Mouse (Mus musculus) kidney, postnatal 10 days (tissue): ENCODE results near the gene Tmprss11g.

Experiments
- DNase-seq: peaks from one replicate; pipeline ENCODE4 v3.0.0; 2021; ENCODE audit warnings: mixed read lengths

The Tmprss11g gene

DNA sequence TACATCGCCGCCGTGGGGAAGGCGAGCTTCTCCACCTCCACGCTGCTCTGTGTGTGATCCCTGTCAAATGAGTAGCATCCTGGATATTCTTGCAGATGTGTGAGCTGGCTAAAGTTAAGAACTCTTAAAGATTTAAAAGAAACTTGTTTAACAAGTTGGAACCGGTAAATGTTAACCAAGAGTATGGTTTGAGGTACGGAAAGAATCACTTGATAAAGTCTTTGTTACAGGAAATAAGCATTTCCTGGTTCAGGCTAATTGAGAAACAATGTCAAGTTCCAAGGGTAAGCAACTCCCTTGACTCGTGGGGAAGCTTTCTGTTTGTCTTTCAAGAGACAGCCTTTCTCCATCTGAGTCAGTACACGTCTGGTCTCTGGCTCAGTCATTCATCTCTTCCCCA lies at the start of gene Tmprss11g:
TSS of gene Tmprss11g (minus strand) at position 101 of the 400 bp plus-strand sequence.
- DNase-seq, result no peak

DNA sequence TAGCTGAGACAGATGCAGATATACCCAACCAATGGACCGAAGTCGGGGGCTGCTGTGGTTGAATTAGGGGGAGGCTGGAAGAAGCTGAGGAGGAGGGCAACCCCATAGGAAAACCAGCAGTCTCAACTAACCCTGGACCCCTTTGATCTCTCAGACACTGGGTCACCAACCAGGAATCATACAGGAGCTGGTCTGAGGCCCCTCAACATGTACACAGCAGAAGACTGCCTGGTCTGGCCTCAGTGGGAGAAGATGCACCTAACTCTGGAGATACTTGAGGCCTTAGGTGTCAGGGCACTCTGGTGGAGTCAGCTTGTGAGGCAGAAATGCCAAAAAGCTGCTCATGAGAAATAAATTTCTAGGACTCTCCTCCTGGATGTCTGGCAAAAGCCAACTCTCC lies 28.3 kb upstream of the Tmprss11g start:
- no peak for DNase-seq

GRCm38 (mm10) chr5:86540601-86541000 lies 22.2 kb upstream of the Tmprss11g start:
- DNase-seq, result no peak

DNA sequence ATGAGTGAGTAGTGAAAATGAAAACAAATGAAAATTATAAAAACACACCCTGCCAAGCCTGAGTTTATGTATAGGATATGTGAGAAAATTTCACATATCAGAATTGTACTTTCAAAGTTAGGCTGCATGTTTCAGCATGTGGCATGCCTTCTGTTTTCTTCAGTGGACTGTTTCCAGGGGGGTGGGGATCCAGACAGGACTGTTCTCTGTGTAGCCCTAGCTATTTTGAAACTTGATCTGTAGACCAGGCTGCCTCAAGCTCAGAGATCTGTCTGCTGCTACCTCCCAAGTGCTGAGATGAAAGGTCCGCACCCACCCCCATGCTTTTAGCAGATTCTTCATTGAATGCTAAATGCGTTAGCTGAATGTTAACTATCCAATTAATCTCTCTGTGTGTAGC lies 10.3 kb upstream of the Tmprss11g start:
- DNase-seq, result no peak

DNA sequence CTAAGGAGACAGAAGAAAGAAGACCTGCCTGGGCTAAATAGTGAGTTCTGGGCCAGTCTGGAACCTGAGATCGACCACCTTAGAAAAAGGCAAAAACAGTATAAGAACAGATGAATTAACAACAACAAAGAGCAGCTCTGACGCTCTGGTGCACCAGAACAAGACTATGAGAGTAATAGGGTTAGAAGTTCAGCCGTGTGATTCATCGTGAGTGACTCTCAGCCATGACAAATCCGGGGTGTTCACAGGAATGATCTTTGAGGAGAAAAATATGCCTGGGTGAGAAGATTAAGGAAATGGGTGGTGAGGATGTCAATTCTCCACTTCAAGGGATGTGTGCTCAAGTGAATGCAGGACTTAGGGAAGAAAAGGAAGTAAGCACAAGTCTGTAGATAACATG lies 6.9 kb downstream of the Tmprss11g start:
- no peak for DNase-seq

DNA sequence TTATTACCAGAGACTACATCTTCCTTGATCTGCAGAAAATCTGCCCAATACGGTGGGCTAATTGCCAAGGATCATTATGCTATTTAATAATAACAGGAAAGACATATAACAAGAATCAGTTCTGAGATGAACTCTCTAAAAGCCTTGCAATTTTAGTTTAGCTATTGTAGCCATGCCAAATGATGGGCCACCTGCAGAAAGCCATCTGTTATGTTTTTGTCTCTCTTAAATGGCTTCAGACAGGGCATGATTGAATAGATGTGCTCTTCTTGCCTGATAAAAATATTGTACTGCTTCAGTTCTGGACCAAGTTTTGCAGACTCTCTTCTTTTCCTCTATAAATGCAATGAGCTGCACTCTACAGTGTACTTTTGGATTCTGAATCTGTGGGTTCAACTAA lies 24.9 kb downstream of the Tmprss11g start:
- no peak for DNase-seq

- DNase-seq, result no peak
These were observed 35.8 kb downstream of the Tmprss11g start for GRCm38 (mm10) chr5:86482562-86482961.

GRCm38 (mm10) chr5:86482031-86482430 lies 36.4 kb downstream of the Tmprss11g start:
- DNase-seq, result no peak

GRCm38 (mm10) chr5:86473859-86474258 lies 44.5 kb downstream of the Tmprss11g start:
- DNase-seq, result no peak

GRCm38 (mm10) chr5:86468890-86469289 lies 49.5 kb downstream of the Tmprss11g start, which contains the start of gene Tmprss11a:
Gene Tmprss11a (minus strand): TSS chr5:86468990.
- DNase-seq, result no peak

DNA sequence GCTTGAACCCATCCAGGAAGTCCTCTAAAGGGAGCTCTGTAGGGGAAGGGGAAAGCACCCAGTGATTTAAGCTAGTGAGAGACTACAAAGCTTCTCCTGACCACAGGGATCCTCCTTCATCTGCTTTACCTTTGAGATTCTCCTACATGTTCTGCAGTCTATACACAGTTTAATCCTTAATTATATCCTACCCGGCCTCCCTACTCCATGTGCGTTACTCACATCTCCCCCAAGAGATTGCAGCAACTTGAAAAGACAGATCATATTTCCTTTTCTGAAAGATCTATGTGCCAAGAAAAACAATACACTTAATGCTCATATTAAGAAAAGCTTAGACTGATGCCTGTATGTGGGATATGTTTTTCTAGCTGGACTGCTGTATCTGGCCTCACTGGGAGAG lies 79.1 kb downstream of the Tmprss11g start:
- DNase-seq, result no peak

- no peak for DNase-seq
These were observed 79.9 kb downstream of the Tmprss11g start for GRCm38 (mm10) chr5:86438548-86438947.
